9 mouse cellular contexts compared by ENCODE assay signal in the genomic region with DNA sequence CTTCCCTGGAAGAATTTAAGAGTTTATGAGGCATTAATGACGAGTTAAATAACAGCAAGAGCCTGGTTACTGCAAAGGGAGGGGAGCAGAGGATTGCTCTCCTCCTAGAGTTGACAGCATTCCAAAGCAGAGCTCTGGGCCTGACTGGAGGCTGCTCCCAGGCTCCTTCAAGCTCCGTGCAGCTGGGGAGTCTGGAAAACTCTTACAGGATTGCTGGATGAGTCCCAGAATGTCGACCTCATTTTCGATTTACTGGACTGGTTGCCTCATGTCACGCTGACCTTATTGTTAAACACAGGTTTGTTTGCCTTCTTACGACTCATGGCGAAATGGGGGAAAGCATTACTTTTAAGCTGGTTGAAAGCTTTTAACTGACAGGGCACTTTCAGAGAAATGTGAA. TPM values are rescaled to one million over a fixed set of nuclear protein-coding genes. Genes with fewer than 3 reads are reported as not detected.
A peak's percentile ranks its signal among the peaks of the same experiment; 100 is the strongest.
DNase-seq lines count a peak whose midpoint lies in the region; ATAC-seq and TF ChIP-seq lines count a peak whose summit lies in the region.
"Had no signal": no experiment of that assay in that cellular context is flagged by ENCODE, and none has a peak within 500 bp of the region (broad histone marks: within the 10 kb centered on the region; RNA-seq: fewer than 3 reads in every experiment).

No protein-coding gene starts in this region.

- H3K4me3 ChIP-seq in kidney, postnatal 0 days (replicated peaks; ENCODE audit: low read depth, low read length) = no peak overlapping the region
- H3K4me3 ChIP-seq in hindbrain, embryonic 13.5 days = no peak overlapping the region
- H3K4me3 ChIP-seq: midbrain, embryonic 10.5 days had no signal

- H3K36me3 ChIP-seq in kidney, postnatal 0 days (ENCODE audit: insufficient read depth, low read length) = no peaks in the 10 kb centered on the region
- no peaks in the 10 kb centered on the region for H3K36me3 ChIP-seq in hindbrain, embryonic 13.5 days
- H3K36me3 ChIP-seq: midbrain, embryonic 10.5 days had no signal

- no peaks in the 10 kb centered on the region for H3K9me3 ChIP-seq in kidney, postnatal 0 days (replicated peaks; ENCODE audit: low read length)
- H3K9me3 ChIP-seq in hindbrain, embryonic 13.5 days = no peaks in the 10 kb centered on the region
- H3K9me3 ChIP-seq: midbrain, embryonic 10.5 days had no signal

- whole genome bisulfite sequencing in kidney, postnatal 0 days = 28% methylated on average over 7 of the region's 7 CpGs
- 76% methylated on average over 7 of the region's 7 CpGs for WGBS in hindbrain, embryonic 13.5 days

- peak; percentile 49 for DNase-seq in kidney, postnatal 0 days (ENCODE audit: low spot score)
- DNase-seq in kidney, adult 11 months = no peak
- DNase-seq in gastrocnemius, adult 18-20 months (ENCODE audit: low spot score) = peak; percentile 55
- peak; percentile 16 to 31 for DNase-seq in gastrocnemius, postnatal 36 days
- DNase-seq in lung, postnatal 36 days = peak; percentile 20
- DNase-seq in natural killer cell, adult 2 months (ENCODE audit: low spot score in 2 of 2) = no peak

- no peak overlapping the region for H3K9ac ChIP-seq in kidney, postnatal 0 days (ENCODE audit: low read depth, low read length)
- H3K9ac ChIP-seq in hindbrain, embryonic 13.5 days = no peak overlapping the region

- no peak for ATAC-seq in kidney, postnatal 0 days (replicated peaks; ENCODE audit: low FRiP score, low read depth)
- no peak for ATAC-seq in hindbrain, embryonic 13.5 days (ENCODE audit: low FRiP score)
- ATAC-seq: inflammation-experienced regulatory T-cells, adult 6 months had no signal

- no peaks in the 10 kb centered on the region for H3K4me1 ChIP-seq in kidney, postnatal 0 days (replicated peaks; ENCODE audit: insufficient read depth, low read length)
- H3K4me1 ChIP-seq in hindbrain, embryonic 13.5 days (replicated peaks) = no peaks in the 10 kb centered on the region
- H3K4me1 ChIP-seq: midbrain, embryonic 10.5 days had no signal

- intact Hi-C loops in gastrocnemius, postnatal 36 days (cut with DNase I) = no loop called here

- H3K4me2 ChIP-seq in kidney, postnatal 0 days (ENCODE audit: low read length) = no peak overlapping the region
- H3K4me2 ChIP-seq in hindbrain, embryonic 13.5 days = no peak overlapping the region

- no peak overlapping the region for H3K27ac ChIP-seq in kidney, postnatal 0 days
- H3K27ac ChIP-seq in hindbrain, embryonic 13.5 days = no peak overlapping the region
- H3K27ac ChIP-seq: midbrain, embryonic 10.5 days had no signal

- no peaks in the 10 kb centered on the region for H3K27me3 ChIP-seq in kidney, postnatal 0 days (ENCODE audit: insufficient read depth, low read length)
- no peaks in the 10 kb centered on the region for H3K27me3 ChIP-seq in hindbrain, embryonic 13.5 days

- no peak for TF ChIP-seq CTCF in kidney, postnatal 0 days (IDR thresholded peaks at IDR 0.05; ENCODE audit: low read depth)

RNA-seq across cellular contexts. Expression of a gene that starts 1.4 kb away (rescaled TPM):
- polyA plus RNA-seq in kidney, postnatal 0 days (2015; fragmentation: Nextera tagmentation; extraction: Ambion mirVana) = 0.09 and 0.20 TPM in 2 replicates
- total RNA-seq in gastrocnemius, adult 18-20 months (2021) = not detected
- total RNA-seq in gastrocnemius, postnatal 36 days (2021) = not detected
- polyA plus RNA-seq in hindbrain, embryonic 13.5 days (2015; fragmentation: Nextera tagmentation; extraction: Ambion mirVana) = 0.25 and 0.30 TPM in 2 replicates
- polyA plus RNA-seq: inflammation-experienced regulatory T-cells, adult 6 months had no signal

Comparison
In these comparisons a context has a peak if more than half of its experiments do, and no peak if none do; other contexts are left out.
1. DNase-seq: peak in kidney, postnatal 0 days (single experiment), gastrocnemius, adult 18-20 months (single experiment), gastrocnemius, postnatal 36 days (2 of 2) and lung, postnatal 36 days (single experiment); none in kidney, adult 11 months (single experiment) and natural killer cell, adult 2 months (0 of 2).